Mouse (Mus musculus) spleen, postnatal 14 days (tissue): ENCODE measurements around the gene Srarp.
A peak's percentile ranks its signal among the peaks of the same experiment; 100 is the strongest.

ENCODE experiments used
- DNase-seq, 2 experiments: peaks; one replicate each; pipeline ENCODE4 v3.0.0; 2021 to 2022; ENCODE audit warnings: low spot score in 2 of 2

Gene Srarp

GRCm38 (mm10) chr4:141425484-141426479 is 10.1 kb downstream of the Srarp start:
- DNase-seq: no peak

GRCm38 (mm10) chr4:141423691-141424431 is 12.0 kb downstream of the Srarp start:
- no peak for DNase-seq

DNA sequence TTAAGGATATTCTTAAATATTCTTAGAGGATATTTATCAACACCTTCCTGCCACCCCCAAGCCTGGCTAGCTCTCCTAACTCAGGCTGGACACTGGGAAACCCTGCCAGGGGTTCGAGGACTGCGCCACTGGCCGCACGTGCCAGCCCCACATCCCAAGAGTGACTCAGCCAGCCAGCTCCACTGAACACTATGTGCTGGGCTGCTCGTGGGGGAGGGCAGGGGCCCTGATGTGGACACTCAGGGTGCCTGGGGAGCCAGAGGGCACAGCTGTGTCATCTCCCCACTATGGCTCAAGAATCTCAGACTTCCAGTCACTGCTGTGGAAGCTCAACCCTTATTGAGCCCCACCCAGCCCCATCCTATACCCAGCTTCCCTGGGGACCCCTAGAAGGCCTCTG is 12.6 kb downstream of the Srarp start:
- no peak for DNase-seq

GRCm38 (mm10) chr4:141422841-141423240 is 13.1 kb downstream of the Srarp start:
- no peak for DNase-seq

DNA sequence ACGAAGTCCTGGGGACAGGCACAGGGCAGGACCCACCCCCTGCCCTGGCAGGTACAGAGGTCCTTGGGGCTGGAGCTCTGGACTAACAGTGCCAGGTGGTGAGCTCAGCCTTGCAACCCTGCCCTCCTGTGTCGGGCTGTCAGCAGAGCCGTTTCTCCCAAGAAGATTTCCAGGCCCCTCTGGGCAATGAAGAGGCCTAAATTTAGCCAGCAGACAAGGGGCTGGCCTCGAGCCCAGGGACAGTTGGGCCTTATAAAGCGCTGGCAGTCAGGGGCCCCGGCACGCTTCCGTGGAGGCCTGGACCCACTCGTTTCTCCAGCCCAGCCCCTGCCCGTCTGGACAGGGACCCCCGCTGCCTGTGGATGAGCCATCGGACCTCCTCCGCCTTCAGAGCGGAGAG is 14.5 kb downstream of the Srarp start:
- DNase-seq: no peak

- DNase-seq: no peak
These were observed 15.0 kb downstream of the Srarp start for GRCm38 (mm10) chr4:141420886-141421285.

GRCm38 (mm10) chr4:141420192-141420829 is 15.6 kb downstream of the Srarp start, which contains the start of gene Hspb7:
Gene Hspb7, plus strand, starts transcription at chr4:141420779.
- DNase-seq: no peak

- DNase-seq: no peak
These were observed 16.3 kb downstream of the Srarp start for GRCm38 (mm10) chr4:141419398-141420191.

DNA sequence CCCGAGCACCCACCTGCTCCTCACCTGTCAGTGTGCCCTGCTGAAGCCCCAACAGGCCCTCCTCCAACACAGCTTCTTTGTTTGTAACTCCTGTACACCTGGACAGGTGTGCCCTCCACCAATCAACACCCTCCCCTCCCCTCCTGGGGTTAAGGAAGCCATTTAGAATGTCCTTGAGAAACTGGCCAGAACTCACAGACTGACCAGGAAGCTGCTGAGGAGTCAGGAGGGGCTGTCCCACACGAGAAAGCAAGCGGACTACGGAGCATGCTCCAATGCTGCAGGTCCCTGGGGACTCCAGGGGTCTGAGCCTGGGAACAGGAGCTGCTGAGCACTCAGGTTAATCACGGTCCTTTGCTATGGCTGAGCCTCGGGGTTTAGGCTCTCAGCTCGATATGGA is 20.0 kb downstream of the Srarp start, which contains the start of gene Clcnkb:
Gene Clcnkb, minus strand, starts transcription at position 91 of the 400 bp plus-strand sequence.
- DNase-seq: no peak

DNA sequence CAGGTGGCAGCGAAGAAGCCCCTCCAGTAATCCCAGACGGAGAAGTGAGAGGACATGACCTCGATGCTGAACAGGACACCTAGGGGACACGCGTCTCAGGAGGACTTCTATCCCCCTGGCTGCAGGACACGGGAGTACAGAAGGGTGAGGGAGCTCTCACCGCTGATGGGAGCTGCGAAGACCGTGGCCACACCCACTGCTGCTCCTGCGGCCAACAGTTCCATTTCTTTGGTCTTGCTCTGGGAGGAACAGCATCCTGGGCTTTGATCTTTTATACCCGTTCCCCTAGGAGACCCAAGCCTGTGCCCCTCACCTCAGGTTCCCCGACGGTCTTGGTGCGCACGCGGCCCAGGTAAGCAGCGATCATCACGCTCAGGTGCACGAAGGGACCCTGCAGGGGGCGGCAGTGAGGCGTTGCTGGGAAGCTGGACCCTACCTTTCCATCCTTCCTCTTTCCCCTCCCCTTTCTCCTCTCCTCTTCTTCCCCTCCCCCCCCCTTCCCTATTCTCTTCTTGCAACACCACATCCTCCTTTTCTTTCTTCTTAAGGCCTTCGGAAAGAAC is 24.4 kb downstream of the Srarp start:
- DNase-seq: no peak

DNA sequence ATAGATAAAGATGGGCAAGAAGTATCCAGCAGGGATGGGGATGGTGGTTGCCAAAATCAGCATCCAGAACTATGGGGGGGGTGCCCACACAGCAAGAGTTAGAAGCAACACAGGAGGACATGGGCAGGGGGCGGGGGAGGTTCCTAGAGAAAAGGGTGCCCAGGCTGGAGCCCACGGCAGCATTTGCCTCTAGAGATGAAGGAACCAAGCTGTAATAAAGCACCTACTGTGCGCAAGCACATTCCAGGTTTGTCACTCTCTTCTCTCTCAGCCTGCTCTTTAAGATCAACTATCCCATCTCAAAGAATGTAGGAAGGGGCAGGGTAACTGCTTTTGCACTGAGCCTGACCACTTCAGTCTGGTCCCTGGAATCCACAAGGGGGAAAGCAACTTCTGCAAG is 27.3 kb downstream of the Srarp start:
- DNase-seq: no peak

GRCm38 (mm10) chr4:141406516-141407299 is 29.2 kb downstream of the Srarp start:
- peak in 1 of 2 experiments; percentile 37 for DNase-seq

DNA sequence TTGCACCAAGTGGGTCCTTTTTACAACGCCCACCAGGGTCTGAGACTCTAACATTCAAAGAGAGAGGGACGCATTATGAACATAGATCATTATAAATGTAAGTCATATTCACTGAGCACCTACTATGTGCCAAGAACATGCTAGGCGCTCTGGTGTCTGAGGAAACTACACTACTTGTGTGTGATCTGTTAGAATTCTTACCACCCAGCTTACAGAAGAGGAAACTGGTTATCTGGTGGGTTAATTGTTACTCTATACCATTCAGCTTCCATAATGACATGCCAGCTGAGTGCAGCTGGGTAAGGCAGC is 30.6 kb downstream of the Srarp start:
- no peak for DNase-seq

DNA sequence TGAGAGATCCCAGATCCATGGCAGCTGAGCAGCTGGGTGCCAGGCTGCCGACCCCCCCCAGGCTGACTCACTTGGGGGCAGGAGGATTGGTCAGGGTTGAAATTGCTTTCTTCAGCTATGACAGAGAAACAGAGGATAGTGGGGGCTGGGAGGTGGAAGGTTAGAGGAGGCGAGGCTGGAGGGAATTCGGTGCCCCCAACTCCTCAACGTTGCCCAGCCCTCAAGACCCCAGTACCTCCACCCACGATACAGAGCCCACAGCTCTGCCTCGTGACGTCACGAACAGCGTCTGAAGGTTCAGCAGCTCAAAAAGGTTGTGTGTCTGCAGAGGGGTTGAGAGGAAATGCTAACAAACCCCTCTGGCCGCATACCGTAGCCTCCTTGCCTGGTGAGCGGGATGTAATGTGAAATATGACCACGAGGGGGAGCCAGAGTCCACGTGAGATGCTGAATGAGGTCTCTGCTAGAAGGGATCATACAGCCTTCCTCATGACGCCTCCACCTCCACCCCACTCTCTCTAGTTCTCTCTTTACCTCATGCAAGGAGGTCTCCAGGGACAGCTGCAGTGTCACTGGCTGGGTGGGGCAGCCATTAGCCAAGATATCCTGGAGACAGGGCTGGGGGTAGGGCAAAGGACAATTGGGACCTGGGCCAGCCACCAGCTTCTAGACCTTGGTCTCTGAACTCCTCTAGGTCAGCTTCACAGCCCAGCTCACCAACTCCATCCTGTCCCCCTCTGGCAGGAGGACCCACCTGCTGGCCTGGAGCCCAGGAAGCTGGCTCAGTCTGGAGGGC is 31.2 kb downstream of the Srarp start:
- DNase-seq: peak; percentile 67 to 83

DNA sequence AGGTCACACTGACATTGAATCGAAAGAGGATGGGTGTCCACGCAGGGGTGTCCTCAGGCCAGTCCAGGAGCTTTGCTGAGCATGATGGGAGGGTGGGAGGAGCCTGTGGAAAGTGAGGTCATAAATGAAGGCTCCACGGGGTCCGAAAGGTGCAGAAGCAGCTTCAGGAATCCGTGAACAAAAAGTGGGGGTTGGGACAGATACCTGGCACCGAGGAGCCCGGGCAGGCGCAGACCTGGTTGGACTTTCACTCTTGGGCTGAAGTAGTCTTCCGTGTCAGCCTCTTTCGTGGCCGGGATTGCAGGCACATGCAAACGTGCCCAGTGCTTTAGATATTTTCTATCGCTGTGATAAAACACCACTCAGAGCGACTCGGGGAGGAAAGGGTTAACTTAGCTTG is 35.7 kb downstream of the Srarp start:
- no peak for DNase-seq

DNA sequence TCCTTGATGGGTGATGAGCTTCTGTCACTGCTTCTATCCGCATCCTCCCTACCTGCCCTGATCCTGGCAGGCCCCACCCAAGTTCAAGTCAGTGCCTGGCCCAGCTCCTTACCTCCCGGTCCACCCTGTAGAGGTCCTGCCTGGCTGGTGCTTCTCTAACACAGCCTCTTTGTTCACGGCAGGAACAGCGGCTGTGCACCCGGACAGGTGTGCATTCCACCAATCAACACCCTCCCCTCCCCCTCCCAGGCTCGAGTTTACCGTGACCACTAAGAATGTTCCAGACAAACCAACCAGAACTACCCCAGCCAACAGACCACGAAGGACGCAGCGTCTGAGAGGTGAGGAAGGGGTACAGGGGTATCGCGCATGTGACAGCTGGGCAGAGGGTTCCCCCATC is 37.4 kb downstream of the Srarp start, which contains the start of gene Clcnka:
Gene Clcnka, minus strand, starts transcription at position 180 of the 400 bp plus-strand sequence.
- DNase-seq: no peak

DNA sequence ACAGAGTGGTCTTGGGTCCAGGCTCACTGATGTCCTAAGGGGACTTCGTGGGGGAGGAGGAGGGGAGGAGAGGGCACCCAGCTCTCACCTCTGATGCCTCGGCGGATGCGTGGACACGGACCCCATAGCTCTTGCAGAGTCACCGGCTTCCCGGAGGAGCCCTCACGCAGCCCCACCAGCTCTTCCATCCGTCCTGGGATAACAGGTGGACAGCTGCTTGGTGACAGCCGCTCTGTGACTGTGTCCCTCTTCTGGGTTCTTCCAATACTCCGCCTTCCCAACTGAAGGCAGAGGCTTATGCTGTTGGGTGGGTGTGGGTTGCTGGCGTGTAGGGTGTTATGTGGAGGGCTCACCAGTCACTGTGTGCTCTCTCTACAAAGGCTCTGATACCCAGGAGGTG is 38.0 kb downstream of the Srarp start:
- no peak for DNase-seq

- no peak for DNase-seq
These were observed 41.2 kb downstream of the Srarp start for GRCm38 (mm10) chr4:141394751-141395150.

- no peak for DNase-seq
These were observed 44.6 kb downstream of the Srarp start for GRCm38 (mm10) chr4:141391293-141391692.
